Mouse (Mus musculus): ENCODE results near the gene Ly6g5b.
"Not testable (repeated sequence)": the region's sequence is repeated elsewhere in the genome, so short reads cannot be mapped to it uniquely, and the experiment has no call there.

Gene Ly6g5b

GRCm38 (mm10) chr17:35139269-35139668, 24.0 kb upstream of the Ly6g5b start:
- DNase-seq = no peak

- DNase-seq = no peak
Observed at GRCm38 (mm10) chr17:35135591-35136320, 20.5 kb upstream of the Ly6g5b start.

DNA sequence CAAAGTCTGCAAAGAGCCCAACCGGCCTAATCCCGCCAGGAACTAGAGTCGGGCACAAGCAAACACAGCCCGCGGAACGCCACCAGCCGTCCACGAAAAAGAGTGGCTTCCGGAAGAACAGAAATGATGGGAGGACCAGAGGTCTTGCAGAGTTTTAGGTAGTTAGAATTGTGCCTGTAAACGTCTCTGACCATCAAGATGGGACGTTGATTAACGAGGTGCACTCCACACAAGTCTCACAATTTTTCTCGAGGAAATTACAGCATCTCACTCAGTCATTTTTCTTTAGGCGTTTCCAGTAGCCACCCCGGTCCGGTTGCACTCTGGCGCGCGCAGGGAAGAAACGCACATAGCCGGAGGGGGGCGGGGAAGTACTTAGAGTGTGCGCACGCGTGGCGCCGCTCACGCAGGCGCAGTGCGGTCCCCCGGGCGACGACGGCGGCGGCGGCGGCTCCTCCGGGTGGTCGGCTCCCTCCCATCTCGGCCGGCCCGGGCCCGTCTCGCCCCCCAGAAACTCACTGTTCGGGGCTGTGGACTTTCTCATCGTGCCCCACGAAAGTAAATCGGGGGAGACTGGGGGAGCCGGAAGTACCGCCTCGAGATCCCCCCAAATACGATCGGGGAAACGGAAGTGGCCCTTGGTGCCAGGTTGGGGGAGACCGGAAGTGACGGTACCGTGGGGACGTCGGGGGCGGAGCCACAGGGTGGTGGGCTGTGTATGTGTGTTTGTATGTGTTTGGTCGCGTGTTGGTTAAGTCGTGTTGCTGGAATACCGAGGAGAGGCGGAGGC, 19.8 kb upstream of the Ly6g5b start, which contains the start of gene Bag6:
Gene Bag6, plus strand, starts transcription at position 378 of the 790 bp plus-strand sequence.
- DNase-seq = peak; percentile 92

DNA sequence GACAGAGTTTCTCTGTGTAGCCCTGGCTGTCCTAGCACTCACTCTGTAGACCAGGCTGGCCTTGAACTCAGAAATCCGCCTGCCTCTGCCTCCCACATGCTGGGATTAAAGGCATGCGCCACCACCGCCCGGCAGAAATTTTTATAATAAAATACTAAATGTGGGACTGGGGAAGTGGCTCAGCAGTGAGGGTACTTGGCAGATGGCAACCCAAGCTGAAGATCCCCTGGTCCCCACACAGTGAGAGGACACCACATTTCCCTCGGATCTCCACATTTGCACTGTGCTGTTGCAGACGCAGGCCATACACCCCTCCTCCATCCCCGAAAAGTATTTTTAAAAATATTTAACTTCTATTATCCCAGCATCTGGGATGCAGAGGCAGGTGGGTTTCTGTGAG, 18.3 kb upstream of the Ly6g5b start:
- DNase-seq = no peak

DNA sequence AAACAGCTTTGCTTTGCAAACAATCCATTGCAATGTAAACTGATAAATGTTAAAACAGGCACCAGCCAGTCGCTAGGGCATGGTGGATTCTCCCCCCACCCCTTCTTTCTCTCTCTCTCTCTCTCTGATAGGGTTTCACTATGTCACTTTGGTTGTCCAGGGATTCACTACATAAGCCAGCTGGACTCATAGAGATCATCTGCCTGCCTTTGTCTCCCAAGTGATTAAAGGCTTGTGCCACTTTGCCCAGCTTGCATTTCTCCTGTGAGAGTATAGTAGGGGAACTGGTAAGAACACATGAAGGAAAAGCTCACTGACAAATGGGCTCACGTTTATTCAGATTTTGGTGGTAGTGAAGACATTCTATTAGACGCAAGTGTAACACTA, 16.9 kb upstream of the Ly6g5b start:
- DNase-seq = no peak

DNA sequence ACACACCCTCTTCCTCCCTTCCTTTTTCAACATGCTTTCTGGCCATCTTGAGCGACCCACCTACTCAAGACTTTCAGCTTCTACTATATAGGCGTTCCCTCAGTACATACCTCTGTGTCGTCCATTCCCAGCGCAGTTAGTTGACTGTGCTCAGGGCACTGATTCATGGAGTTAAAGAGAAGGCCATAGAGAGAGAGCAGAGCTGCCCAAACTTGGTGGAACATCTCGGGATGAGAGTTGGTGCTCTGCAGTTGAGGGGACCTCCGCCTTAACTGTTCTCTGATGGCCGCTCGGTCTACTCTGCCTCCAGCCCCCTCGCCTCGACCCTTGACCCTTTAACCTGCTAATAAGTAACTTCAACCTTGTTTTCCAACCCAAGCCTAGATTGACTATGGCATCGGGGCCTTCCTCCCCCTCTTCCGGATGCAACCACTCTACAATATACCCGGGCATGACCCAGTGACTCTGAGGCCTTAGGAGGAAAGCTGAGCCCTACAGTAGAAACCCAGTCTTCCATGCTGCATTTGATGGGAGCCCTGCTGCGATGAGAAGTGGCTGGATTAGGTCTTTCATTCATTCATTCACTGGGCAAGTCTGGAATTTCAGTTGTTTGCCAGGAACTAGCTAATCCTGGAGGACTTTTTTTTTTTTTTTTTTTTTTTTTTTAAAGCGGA, 16.4 kb upstream of the Ly6g5b start, which contains the start of gene Apom:
Gene Apom, minus strand, starts transcription at position 551 of the 674 bp plus-strand sequence.
- no peak for DNase-seq

GRCm38 (mm10) chr17:35131038-35131437, 15.8 kb upstream of the Ly6g5b start:
- DNase-seq = no peak

DNA sequence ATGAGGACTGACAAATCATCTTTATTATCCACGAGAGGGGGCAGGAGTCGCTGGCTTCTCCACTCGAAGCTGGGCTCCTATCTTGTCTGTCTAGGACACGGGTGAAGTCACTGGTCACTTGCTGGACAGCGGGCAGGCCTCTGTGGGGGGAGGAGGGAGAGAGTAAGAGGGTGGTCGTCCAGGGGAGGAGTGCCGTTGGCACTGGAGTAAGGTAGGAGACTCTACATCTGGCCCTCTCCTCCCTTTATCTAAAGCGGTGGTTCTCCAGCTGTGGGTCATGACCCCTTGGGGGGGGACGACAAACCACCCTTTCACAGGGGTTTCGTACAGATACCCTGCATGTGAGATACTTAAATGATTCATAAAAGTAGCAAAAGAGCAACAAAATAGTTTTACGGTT, 13.8 kb upstream of the Ly6g5b start:
- no peak for DNase-seq

DNA sequence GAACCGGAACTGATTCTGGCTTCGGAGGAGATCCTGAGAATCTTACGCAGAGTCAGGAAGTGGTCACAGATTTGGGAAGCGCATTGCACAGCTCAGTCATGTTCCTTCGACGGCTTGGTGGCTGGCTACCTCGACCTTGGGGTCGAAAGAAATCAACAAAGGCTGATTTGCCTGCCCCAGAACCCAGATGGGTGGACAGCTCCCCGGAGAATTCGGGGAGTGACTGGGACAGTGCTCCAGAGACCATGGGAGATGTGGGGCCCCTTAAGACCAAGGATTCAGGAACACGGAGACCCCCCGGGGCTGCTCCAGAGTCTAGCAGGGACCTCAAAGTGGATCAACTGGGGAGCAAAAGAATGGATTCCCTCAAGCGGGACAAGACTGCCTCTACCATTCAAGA, 11.8 kb upstream of the Ly6g5b start:
- no peak for DNase-seq

- DNase-seq = peak; percentile 73
Observed at GRCm38 (mm10) chr17:35126206-35126611, 11.0 kb upstream of the Ly6g5b start, which contains the start of gene D17H6S53E. Gene D17H6S53E (plus strand): TSS chr17:35126373.

- no peak for DNase-seq
Observed at GRCm38 (mm10) chr17:35125578-35125977, 10.3 kb upstream of the Ly6g5b start.

- DNase-seq = no peak
Observed at GRCm38 (mm10) chr17:35125081-35125480, 9.9 kb upstream of the Ly6g5b start.

GRCm38 (mm10) chr17:35124261-35124896, 9.2 kb upstream of the Ly6g5b start:
- DNase-seq = not testable (repeated sequence)

DNA sequence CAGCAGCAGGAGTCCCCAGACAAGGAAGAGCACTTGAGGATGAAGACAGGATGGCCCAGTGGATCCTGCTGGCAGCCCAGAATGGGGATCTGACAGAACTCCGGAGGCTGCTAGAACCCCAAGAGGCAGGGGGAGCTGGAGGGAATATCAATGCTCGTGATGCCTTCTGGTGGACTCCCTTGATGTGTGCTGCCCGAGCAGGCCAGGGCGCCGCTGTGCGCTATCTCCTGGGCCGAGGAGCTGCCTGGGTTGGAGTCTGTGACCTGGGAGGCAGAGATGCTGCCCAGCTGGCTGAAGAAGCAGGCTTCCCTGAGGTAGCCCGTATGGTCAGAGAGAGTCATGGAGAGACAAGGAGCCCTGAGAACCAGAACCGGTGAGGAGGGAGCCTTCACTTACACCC, 8.1 kb upstream of the Ly6g5b start:
- DNase-seq = not testable (repeated sequence)

GRCm38 (mm10) chr17:35121871-35122303, 6.7 kb upstream of the Ly6g5b start, which contains the start of gene Csnk2b:
Gene Csnk2b (minus strand): TSS chr17:35122053.
- DNase-seq = peak; percentile 74

DNA sequence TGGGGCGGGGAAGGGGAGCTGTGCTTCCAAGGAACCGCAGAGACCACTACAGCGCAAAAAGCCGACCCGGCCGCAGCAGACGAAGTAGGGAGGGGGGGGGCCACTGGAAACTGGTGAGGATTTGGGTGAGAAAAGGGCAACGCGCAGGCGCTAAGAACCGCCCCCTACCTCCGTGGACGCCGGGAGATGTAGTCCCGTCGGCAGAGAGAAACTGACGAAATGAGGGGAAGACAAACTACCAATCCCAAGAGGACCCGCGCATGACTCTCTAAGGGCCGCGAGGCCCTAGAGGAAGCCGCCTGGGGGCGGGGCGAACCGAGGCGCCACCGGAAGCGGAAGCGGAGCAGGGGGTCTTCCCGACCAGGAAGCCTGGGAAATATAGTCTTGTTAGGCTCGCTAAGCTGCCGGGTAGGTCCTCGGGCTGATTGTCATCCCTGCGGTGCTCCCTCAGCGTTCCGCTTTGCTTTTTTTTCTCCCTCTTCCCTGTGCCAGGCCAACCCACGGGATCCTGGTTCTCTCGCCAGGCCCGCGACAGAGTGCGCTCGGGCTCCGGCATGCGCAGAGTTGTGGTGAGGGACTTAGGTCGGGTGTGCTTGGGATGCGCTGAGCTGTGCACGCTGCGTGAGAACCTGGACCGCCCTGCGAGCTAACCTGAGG, 6.0 kb upstream of the Ly6g5b start, which contains the start of gene Gpank1:
Gene Gpank1, plus strand, starts transcription at position 313 of the 657 bp plus-strand sequence.
- peak; percentile 99 for DNase-seq

- DNase-seq = no peak
Observed at GRCm38 (mm10) chr17:35120745-35121142, 5.5 kb upstream of the Ly6g5b start.

GRCm38 (mm10) chr17:35111774-35112173, 3.5 kb downstream of the Ly6g5b start:
- no peak for DNase-seq

GRCm38 (mm10) chr17:35108097-35108496, 7.1 kb downstream of the Ly6g5b start, which contains the start of gene Ly6g5c:
Gene Ly6g5c (plus strand): TSS chr17:35108279.
- DNase-seq = no peak

- no peak for DNase-seq
Observed at GRCm38 (mm10) chr17:35106522-35106921, 8.7 kb downstream of the Ly6g5b start.

DNA sequence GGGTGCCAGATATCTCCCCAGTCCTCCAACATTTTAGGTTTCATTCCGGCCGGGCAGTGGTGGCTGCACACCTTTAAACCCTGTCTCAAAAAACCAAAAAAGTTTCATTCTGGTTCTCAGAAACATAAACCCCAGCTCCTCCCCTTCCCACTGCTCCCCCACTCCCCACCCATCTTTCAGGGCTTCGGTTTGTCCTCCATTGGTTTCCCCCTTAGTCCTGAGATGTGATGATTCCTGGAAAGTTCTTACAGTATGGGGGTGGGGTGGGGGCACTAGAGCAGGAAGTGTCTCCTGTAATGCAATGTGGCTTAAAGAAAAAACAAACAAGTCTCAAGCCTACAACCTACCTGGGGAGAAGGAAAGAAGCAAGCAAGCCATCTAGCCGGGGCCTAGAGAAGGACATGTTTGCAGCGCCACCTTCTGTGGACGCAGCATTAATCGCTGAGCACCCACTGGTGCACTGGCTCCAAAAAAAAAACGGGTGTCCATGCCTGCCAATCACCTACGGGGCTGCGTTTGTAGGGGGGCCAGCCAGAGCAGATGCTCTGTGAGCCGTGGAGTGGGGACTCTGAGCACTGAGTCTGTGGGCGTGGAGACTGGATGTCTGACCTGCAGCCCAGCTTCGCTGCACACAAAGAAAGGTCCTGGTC, 9.4 kb downstream of the Ly6g5b start:
- no peak for DNase-seq
